Mouse (Mus musculus) E14TG2a.4 (cell line): ENCODE data around the gene Tmem183a.

Source experiments
- H3K27me3 ChIP-seq: 2 replicates; pipeline ENCODE4 v1.6.1; 2014; ENCODE audit warnings: low read length, control low read depth; ENCODE audit not compliant: insufficient read depth
- H3K36me3 ChIP-seq: 2 replicates; pipeline ENCODE4 v1.6.1; 2014; ENCODE audit warnings: low read length, control low read depth; ENCODE audit not compliant: insufficient read depth
- H3K4me1 ChIP-seq: replicated peaks from 2 replicates; pipeline ENCODE4 v1.6.1; 2014; ENCODE audit warnings: low read depth, low read length, control low read depth
- H3K4me3 ChIP-seq: replicated peaks from 2 replicates; pipeline ENCODE4 v1.5.1; 2014; ENCODE audit warnings: mild to moderate bottlenecking, low read length
- H3K9me3 ChIP-seq: 2 replicates; pipeline ENCODE4 v1.6.1; 2014; ENCODE audit warnings: low read length, control low read depth
- CTCF ChIP-seq: conservative IDR thresholded peaks from 2 replicates; pipeline ENCODE4 v1.5.1; 2014; ENCODE audit warnings: low read length
- NANOG ChIP-seq: IDR thresholded peaks from 2 replicates; pipeline ENCODE4 v1.6.1; 2014; ENCODE audit warnings: borderline replicate concordance, low read length, mixed read lengths
- POU5F1 ChIP-seq: IDR thresholded peaks from 2 replicates; pipeline ENCODE4 v1.6.1; 2014; ENCODE audit warnings: low read length, borderline replicate concordance

The Tmem183a gene

DNA sequence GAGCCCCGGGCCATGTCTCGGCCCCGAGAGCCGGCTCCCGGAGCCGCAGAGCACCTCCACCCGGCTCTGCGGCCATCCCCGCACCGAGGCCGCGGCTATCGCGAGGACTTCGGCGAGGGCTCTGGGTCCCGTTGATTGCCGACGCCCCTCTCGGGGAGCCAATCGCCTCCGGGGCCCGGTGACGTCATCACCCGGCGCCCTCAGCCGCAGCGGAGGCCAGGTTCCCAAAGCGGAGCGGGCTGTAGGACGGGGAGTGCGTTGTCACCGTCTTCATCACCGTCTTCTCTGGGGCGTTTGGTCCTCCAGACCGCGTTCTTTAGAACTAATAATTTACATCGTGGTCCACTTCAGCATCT lies at the start of gene Tmem183a:
Gene Tmem183a, minus strand, starts transcription at position 123 of the 356 bp plus-strand sequence.
- no peaks in the 10 kb centered on the region for H3K27me3 ChIP-seq

DNA sequence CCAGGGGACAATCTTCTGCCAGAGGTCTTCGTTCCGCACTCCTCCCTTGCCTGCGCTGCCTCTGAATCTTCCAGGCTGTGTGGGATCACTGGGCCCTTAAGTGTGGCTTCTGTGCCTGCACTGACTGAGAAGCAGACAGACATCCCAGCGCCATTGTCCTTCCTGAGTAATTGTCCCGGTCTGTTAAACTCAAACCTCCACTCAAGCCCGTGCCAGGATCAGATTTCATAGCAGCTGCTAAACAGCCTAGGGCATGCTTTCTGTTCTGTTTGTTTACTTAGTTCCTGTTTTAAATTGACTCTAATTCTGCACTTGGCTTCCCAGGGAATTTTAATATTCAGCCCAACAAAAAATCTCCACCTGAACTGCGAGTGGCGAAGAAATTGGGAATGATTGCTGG lies 46.3 kb upstream of the Tmem183a start:
- Histone ChIP-seq H3K4me3 (peak overlapping the region; percentile 94; the same call in 1 of the 2 replicates), H3K27me3 (no peaks in the 10 kb centered on the region), H3K4me1 (peaks cover 61% of the 10 kb centered on the region), H3K36me3 (peaks cover 71% of the 10 kb centered on the region), H3K9me3 (no peaks in the 10 kb centered on the region)
- TF ChIP-seq CTCF: no peak
- no peak for TF ChIP-seq NANOG
- TF ChIP-seq POU5F1: no peak

More for the DNA sequence above, at the start of gene Tmem183a:
- no peak for TF ChIP-seq POU5F1
- TF ChIP-seq CTCF: no peak
- TF ChIP-seq NANOG: no peak
- peak within 1 kb of the TSS; percentile 94 for H3K4me3 ChIP-seq
- no peaks in the 10 kb centered on the region for H3K9me3 ChIP-seq
- peaks cover 39% of the 10 kb centered on the region for H3K36me3 ChIP-seq
- H3K4me1 ChIP-seq: peaks cover 36% of the 10 kb centered on the region

- no peak for TF ChIP-seq CTCF
- no peak for TF ChIP-seq NANOG
- TF ChIP-seq POU5F1: no peak
- Histone ChIP-seq H3K27me3 (no peaks in the 10 kb centered on the region), H3K4me3 (peak overlapping the region; percentile 94), H3K9me3 (no peaks in the 10 kb centered on the region), H3K4me1 (peaks cover 49% of the 10 kb centered on the region), H3K36me3 (peaks cover 54% of the 10 kb centered on the region)
These were observed 44.6 kb upstream of the Tmem183a start for GRCm38 (mm10) chr1:134406414-134406771.

GRCm38 (mm10) chr1:134405509-134406413 lies 44.0 kb upstream of the Tmem183a start, which contains the start of gene Cyb5r1:
Cyb5r1 (plus strand) TSS chr1:134405559.
- Histone ChIP-seq H3K27me3 (no peaks in the 10 kb centered on the region), H3K36me3 (peaks cover 48% of the 10 kb centered on the region), H3K9me3 (no peaks in the 10 kb centered on the region), H3K4me1 (peaks cover 43% of the 10 kb centered on the region), H3K4me3 (peak within 1 kb of the TSS; percentile 94)
- TF ChIP-seq NANOG: no peak
- TF ChIP-seq CTCF: no peak
- no peak for TF ChIP-seq POU5F1

GRCm38 (mm10) chr1:134399735-134400134 lies 38.0 kb upstream of the Tmem183a start:
- Histone ChIP-seq H3K27me3 (no peaks in the 10 kb centered on the region), H3K4me3 (peak overlapping the region; percentile 30), H3K36me3 (no peaks in the 10 kb centered on the region), H3K9me3 (no peaks in the 10 kb centered on the region), H3K4me1 (peaks cover 16% of the 10 kb centered on the region)
- TF ChIP-seq CTCF (peak; percentile 75), NANOG (no peak)

- Histone ChIP-seq H3K36me3 (no peaks in the 10 kb centered on the region), H3K4me1 (peaks cover 25% of the 10 kb centered on the region), H3K27me3 (no peaks in the 10 kb centered on the region), H3K9me3 (no peaks in the 10 kb centered on the region), H3K4me3 (no peak overlapping the region)
- TF ChIP-seq NANOG (no peak), POU5F1 (no peak), CTCF (no peak)
These were observed 36.4 kb upstream of the Tmem183a start for GRCm38 (mm10) chr1:134398210-134398609.

DNA sequence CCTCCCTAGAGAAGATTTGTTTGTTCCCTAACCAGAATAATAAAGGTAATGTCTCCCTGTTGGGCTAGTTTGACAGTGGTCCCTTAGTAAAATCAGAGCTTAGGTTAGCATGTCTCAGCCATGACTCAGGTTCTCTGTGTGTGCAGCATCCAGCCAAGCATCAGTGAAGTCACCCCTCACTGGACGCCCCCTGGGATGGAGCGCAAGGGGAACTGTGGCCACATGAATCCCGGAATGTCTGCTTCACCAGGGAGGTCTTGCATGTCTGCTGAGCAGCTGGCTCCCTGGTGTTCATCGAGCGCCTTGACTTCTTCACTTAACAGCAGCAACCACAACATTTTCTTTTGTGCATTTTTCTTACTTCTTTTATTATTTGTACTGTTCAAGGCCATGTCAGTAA lies 32.0 kb upstream of the Tmem183a start:
- TF ChIP-seq NANOG: no peak
- TF ChIP-seq CTCF: no peak
- no peak for TF ChIP-seq POU5F1
- H3K9me3 ChIP-seq: no peaks in the 10 kb centered on the region
- H3K4me1 ChIP-seq: peaks cover 16% of the 10 kb centered on the region
- no peaks in the 10 kb centered on the region for H3K36me3 ChIP-seq
- H3K4me3 ChIP-seq: no peak overlapping the region
- H3K27me3 ChIP-seq: peaks cover 10% of the 10 kb centered on the region

GRCm38 (mm10) chr1:134385666-134386065 lies 23.9 kb upstream of the Tmem183a start, which contains the start of gene 4933406M09Rik:
4933406M09Rik (plus strand) TSS chr1:134385940.
- Histone ChIP-seq H3K36me3 (no peaks in the 10 kb centered on the region), H3K4me3 (no peak within 1 kb of the TSS), H3K4me1 (peaks cover 44% of the 10 kb centered on the region), H3K9me3 (peaks cover 28% of the 10 kb centered on the region), H3K27me3 (peaks cover 10% of the 10 kb centered on the region)
- no peak for TF ChIP-seq POU5F1
- no peak for TF ChIP-seq NANOG
- no peak for TF ChIP-seq CTCF

GRCm38 (mm10) chr1:134385176-134385575 lies 23.4 kb upstream of the Tmem183a start:
- Histone ChIP-seq H3K4me3 (no peak overlapping the region), H3K36me3 (no peaks in the 10 kb centered on the region), H3K9me3 (peaks cover 28% of the 10 kb centered on the region), H3K27me3 (peaks cover 6% of the 10 kb centered on the region), H3K4me1 (peaks cover 49% of the 10 kb centered on the region)
- TF ChIP-seq POU5F1 (no peak), CTCF (no peak), NANOG (no peak)
